Mouse (Mus musculus): ENCODE measurements around the gene Slc45a3.

DNA sequence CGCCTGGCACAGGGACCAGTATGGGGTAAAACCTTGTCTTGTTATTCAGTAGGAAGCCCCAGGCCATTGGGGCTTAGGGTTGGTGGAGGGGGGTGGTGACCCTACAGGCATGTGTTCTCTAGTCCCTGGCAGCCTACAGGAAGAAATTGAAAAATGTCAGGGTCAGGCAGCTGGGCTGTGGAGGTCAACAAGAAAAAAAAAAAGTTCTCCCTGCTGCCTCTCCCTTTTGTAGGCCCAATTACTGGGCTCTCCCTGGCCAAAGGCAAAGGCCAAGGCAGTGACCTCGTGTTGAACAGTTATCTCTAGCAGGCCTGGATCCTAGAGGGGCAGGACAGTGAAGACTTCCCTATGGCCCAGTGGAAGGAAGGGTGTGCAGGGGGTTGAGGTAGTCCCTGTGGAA is 17.7 kb downstream of the Slc45a3 start:
- TF ChIP-seq MYOD1 (IDR thresholded peaks at IDR 0.05; ENCODE audit: control insufficient read depth, insufficient read length, low read depth): no peak
- TF ChIP-seq CTCF (IDR thresholded peaks at IDR 0.05; ENCODE audit: control insufficient read depth, insufficient read depth, insufficient read length): no peak
- no peak for TF ChIP-seq CEBPB (IDR thresholded peaks at IDR 0.05; ENCODE audit: low read depth)
- no peak for TF ChIP-seq MYOG (IDR thresholded peaks at IDR 0.05; ENCODE audit: control insufficient read depth, extremely low read depth, insufficient read length)
- TF ChIP-seq USF1 (IDR thresholded peaks at IDR 0.05; ENCODE audit: low read depth): no peak
